Mouse (Mus musculus) left cerebral cortex, adult 11 months (tissue): ENCODE measurements at regions not wholly inside any gene's neighbourhood (a gene's known extent, or its start where the extent isn't known, plus 50 kb on each side); places are given as distances from the start of the nearest gene placed in this dataset.
A peak's percentile ranks its signal among the peaks of the same experiment; 100 is the strongest.

Experiments used
- DNase-seq: peaks from one replicate; pipeline ENCODE4 v3.0.0; 2022; ENCODE audit warnings: low spot score

- no peak for DNase-seq
Observed at GRCm38 (mm10) chr16:93014991-93015390, 189.0 kb upstream of the Runx1 start.

- DNase-seq, result no peak
Observed at GRCm38 (mm10) chr16:93013881-93014280, 187.9 kb upstream of the Runx1 start.

GRCm38 (mm10) chr16:93013256-93013655 is 187.3 kb upstream of the Runx1 start:
- no peak for DNase-seq

GRCm38 (mm10) chr16:93011474-93011873 is 185.5 kb upstream of the Runx1 start:
- DNase-seq, result no peak

- no peak for DNase-seq
Observed at GRCm38 (mm10) chr16:93006321-93006984, 180.5 kb upstream of the Runx1 start.

GRCm38 (mm10) chr16:93005470-93005869 is 179.5 kb upstream of the Runx1 start:
- DNase-seq, result no peak

- no peak for DNase-seq
Observed at GRCm38 (mm10) chr16:93003830-93004229, 177.9 kb upstream of the Runx1 start.

GRCm38 (mm10) chr16:92998689-92999088 is 172.7 kb upstream of the Runx1 start:
- DNase-seq, result no peak

GRCm38 (mm10) chr16:92997636-92998035 is 171.7 kb upstream of the Runx1 start:
- DNase-seq, result peak; percentile 4

- DNase-seq, result no peak
Observed at GRCm38 (mm10) chr16:92995993-92996350, 170.0 kb upstream of the Runx1 start.

GRCm38 (mm10) chr16:92995132-92995992 is 169.4 kb upstream of the Runx1 start:
- DNase-seq, result no peak

GRCm38 (mm10) chr16:92992876-92993275 is 166.9 kb upstream of the Runx1 start:
- no peak for DNase-seq

- peak; percentile 1 for DNase-seq
Observed at GRCm38 (mm10) chr16:92991405-92991804, 165.5 kb upstream of the Runx1 start.

GRCm38 (mm10) chr16:92988416-92988815 is 162.5 kb upstream of the Runx1 start:
- no peak for DNase-seq

GRCm38 (mm10) chr16:92988000-92988399 is 162.1 kb upstream of the Runx1 start:
- no peak for DNase-seq

GRCm38 (mm10) chr16:92985768-92986167 is 159.8 kb upstream of the Runx1 start:
- DNase-seq, result no peak

- no peak for DNase-seq
Observed at GRCm38 (mm10) chr16:92982934-92983333, 157.0 kb upstream of the Runx1 start.

GRCm38 (mm10) chr16:92979620-92980330 is 153.8 kb upstream of the Runx1 start:
- DNase-seq, result no peak

- no peak for DNase-seq
Observed at GRCm38 (mm10) chr16:92976097-92976496, 150.1 kb upstream of the Runx1 start.

GRCm38 (mm10) chr16:92975090-92975489 is 149.1 kb upstream of the Runx1 start:
- DNase-seq, result no peak

GRCm38 (mm10) chr16:92972681-92973080 is 146.7 kb upstream of the Runx1 start:
- DNase-seq, result no peak

- DNase-seq, result no peak
Observed at GRCm38 (mm10) chr16:92971956-92972355, 146.0 kb upstream of the Runx1 start.

GRCm38 (mm10) chr16:92970587-92970986 is 144.6 kb upstream of the Runx1 start:
- no peak for DNase-seq
